Mouse (Mus musculus): ENCODE measurements around the gene Tnf. TPM values are rescaled to one million over a fixed set of nuclear protein-coding genes. Genes with fewer than 3 reads are reported as not detected.

Tnf gene
- polyA plus RNA-seq, 1 experiment from 2014 or later, result not detected

GRCm38 (mm10) chr17:35155451-35155850 is 46.4 kb downstream of the Tnf start:
- WGBS, result 92% methylated on average over 12 of the region's 12 CpGs
- H3K27me3 ChIP-seq (ENCODE audit: control insufficient read depth, insufficient read depth, low read length), result no peaks in the 10 kb centered on the region
- DNase-seq (ENCODE audit: low spot score), result no peak

GRCm38 (mm10) chr17:35154616-35155015 is 47.2 kb downstream of the Tnf start:
- 69% methylated on average over 7 of the region's 7 CpGs for WGBS
- peaks cover 99% of the 10 kb centered on the region for H3K36me3 ChIP-seq (replicated peaks; ENCODE audit: control insufficient read depth, insufficient read depth)
- no peaks in the 10 kb centered on the region for H3K27me3 ChIP-seq (ENCODE audit: control insufficient read depth, insufficient read depth, low read length)
- no peak overlapping the region for H3K4me2 ChIP-seq (replicated peaks)
- no peak overlapping the region for H3K4me3 ChIP-seq (replicated peaks; ENCODE audit: low read length)
- H3K9ac ChIP-seq, result no peak overlapping the region
- no peak overlapping the region for H3K27ac ChIP-seq
- no peak for DNase-seq (ENCODE audit: low spot score)
- ATAC-seq (ENCODE audit: low FRiP score), result no peak
- H3K4me1 ChIP-seq (replicated peaks; ENCODE audit: control insufficient read depth, insufficient read depth, low read length), result no peaks in the 10 kb centered on the region
- no peaks in the 10 kb centered on the region for H3K9me3 ChIP-seq (ENCODE audit: control insufficient read depth, low read length)

More at GRCm38 (mm10) chr17:35155451-35155850, 46.4 kb downstream of the Tnf start:
- Histone ChIP-seq H3K27ac (no peak overlapping the region), H3K9me3 (ENCODE audit: control insufficient read depth, low read length) (no peaks in the 10 kb centered on the region), H3K4me3 (replicated peaks; ENCODE audit: low read length) (no peak overlapping the region), H3K9ac (no peak overlapping the region), H3K4me2 (replicated peaks) (no peak overlapping the region), H3K4me1 (replicated peaks; ENCODE audit: control insufficient read depth, insufficient read depth, low read length) (no peaks in the 10 kb centered on the region), H3K36me3 (replicated peaks; ENCODE audit: control insufficient read depth, insufficient read depth) (peaks cover 99% of the 10 kb centered on the region)
- ATAC-seq (ENCODE audit: low FRiP score), result no peak

DNA sequence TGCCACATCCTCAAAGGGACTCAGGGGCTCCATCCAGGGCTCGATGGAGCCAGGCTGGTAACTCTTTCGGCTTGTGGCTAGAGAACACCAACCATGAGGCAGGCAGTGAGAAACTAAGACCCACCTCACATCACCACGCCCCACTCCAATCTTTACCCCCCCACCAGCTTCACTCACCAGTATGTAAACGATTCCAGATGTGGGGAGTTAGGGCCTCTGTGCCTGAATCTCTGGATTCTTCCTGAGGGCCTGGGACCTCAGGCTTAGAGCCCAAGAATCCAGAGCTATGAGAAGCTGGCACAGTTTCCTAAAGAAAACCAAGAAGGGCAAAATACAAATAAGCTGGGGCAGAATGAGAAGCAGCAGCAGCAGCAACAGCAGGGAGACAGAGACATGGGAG is 47.9 kb downstream of the Tnf start:
- no peaks in the 10 kb centered on the region for H3K27me3 ChIP-seq (ENCODE audit: control insufficient read depth, insufficient read depth, low read length)
- no peak overlapping the region for H3K4me2 ChIP-seq (replicated peaks)
- no peaks in the 10 kb centered on the region for H3K9me3 ChIP-seq (ENCODE audit: control insufficient read depth, low read length)
- H3K27ac ChIP-seq, result no peak overlapping the region
- no peak for DNase-seq (ENCODE audit: low spot score)
- 85% methylated on average over 4 of the region's 4 CpGs for WGBS
- no peak for ATAC-seq (ENCODE audit: low FRiP score)
- no peaks in the 10 kb centered on the region for H3K4me1 ChIP-seq (replicated peaks; ENCODE audit: control insufficient read depth, insufficient read depth, low read length)
- H3K36me3 ChIP-seq (replicated peaks; ENCODE audit: control insufficient read depth, insufficient read depth), result peaks cover 99% of the 10 kb centered on the region
- H3K9ac ChIP-seq, result no peak overlapping the region
- H3K4me3 ChIP-seq (replicated peaks; ENCODE audit: low read length), result no peak overlapping the region

DNA sequence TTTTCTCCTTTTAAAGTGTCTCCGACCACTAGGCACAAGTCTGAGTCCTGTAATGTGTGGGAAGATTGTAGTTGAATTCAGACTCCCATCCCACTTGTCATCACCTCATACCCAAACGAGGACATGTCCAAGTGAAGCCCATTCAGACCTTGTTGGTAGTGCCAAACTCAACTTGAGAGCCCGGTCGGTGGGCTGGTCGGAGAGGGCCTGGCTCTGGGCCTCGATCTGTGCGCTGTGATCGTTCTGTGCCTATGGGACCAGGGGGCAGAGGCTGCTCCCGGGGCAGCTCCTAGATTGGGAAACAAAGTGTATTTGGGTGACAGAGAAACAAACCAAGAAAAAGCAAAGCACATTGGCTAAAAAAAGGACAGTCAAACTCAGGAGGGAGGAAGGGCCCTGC is 48.7 kb downstream of the Tnf start:
- H3K27ac ChIP-seq, result no peak overlapping the region
- ATAC-seq (ENCODE audit: low FRiP score) (no peak), DNase-seq (ENCODE audit: low spot score) (no peak)
- no peak overlapping the region for H3K4me3 ChIP-seq (replicated peaks; ENCODE audit: low read length)
- H3K4me2 ChIP-seq (replicated peaks), result no peak overlapping the region
- H3K9ac ChIP-seq, result no peak overlapping the region
- no peaks in the 10 kb centered on the region for H3K27me3 ChIP-seq (ENCODE audit: control insufficient read depth, insufficient read depth, low read length)
- 93% methylated on average over 9 of the region's 9 CpGs for WGBS
- peaks cover 99% of the 10 kb centered on the region for H3K36me3 ChIP-seq (replicated peaks; ENCODE audit: control insufficient read depth, insufficient read depth)
- H3K9me3 ChIP-seq (ENCODE audit: control insufficient read depth, low read length), result no peaks in the 10 kb centered on the region
- no peaks in the 10 kb centered on the region for H3K4me1 ChIP-seq (replicated peaks; ENCODE audit: control insufficient read depth, insufficient read depth, low read length)

DNA sequence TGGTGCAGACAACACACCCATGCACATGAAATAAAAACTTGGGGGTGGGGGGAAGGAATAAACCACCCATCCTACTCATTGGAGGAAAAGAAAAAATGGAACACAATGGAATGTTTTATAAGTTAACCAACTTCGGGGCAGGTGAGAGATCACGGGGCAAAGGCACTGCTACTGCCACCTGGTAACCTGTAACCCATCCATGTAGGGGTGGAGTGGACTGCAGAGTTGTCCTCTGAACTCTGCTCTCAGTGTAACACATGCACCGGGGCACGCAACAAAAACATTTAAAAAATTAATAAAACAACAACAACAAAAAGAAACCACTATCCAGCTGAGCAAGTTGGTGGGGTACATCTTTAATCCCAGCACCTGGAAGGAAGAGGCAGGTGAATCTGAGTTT is 49.7 kb downstream of the Tnf start:
- 97% methylated on average over 4 of the region's 4 CpGs for WGBS
- Histone ChIP-seq H3K27ac (no peak overlapping the region), H3K4me3 (replicated peaks; ENCODE audit: low read length) (no peak overlapping the region), H3K27me3 (ENCODE audit: control insufficient read depth, insufficient read depth, low read length) (no peaks in the 10 kb centered on the region), H3K4me2 (replicated peaks) (no peak overlapping the region), H3K36me3 (replicated peaks; ENCODE audit: control insufficient read depth, insufficient read depth) (peaks cover 99% of the 10 kb centered on the region), H3K4me1 (replicated peaks; ENCODE audit: control insufficient read depth, insufficient read depth, low read length) (no peaks in the 10 kb centered on the region), H3K9ac (no peak overlapping the region), H3K9me3 (ENCODE audit: control insufficient read depth, low read length) (no peaks in the 10 kb centered on the region)
- DNase-seq (ENCODE audit: low spot score) (no peak), ATAC-seq (ENCODE audit: low FRiP score) (no peak)

Small RNAs within 50 kb of the gene (microRNA-seq; reads per million reads assigned to microRNA genes)
- gene Mir6973a (not detected), gene Mir6974 (not detected), gene Mir6975 (2.7 reads per million, percentile 10 among the genes with 10 or more reads in this experiment), gene Mir8094 (not detected)

Other genes with a start within 250 kb of the Tnf start
- gene Hspa1b, start 242.8 kb downstream of the Tnf start, polyA plus RNA-seq (2014; fragmentation: Nextera tagmentation; extraction: Ambion mirVana), result 0.34 and 0.56 TPM in 2 replicates
- gene Gm20481, start 232.1 kb downstream of the Tnf start, polyA plus RNA-seq (2014; fragmentation: Nextera tagmentation; extraction: Ambion mirVana), result not detected in 2 replicates
- 7.5 and 11.6 TPM in 2 replicates for gene Hspa1a, start 229.9 kb downstream of the Tnf start, polyA plus RNA-seq (2014; fragmentation: Nextera tagmentation; extraction: Ambion mirVana)
- 1.9 TPM in 2 replicates for gene Hspa1l, start 229.3 kb downstream of the Tnf start, polyA plus RNA-seq (2014; fragmentation: Nextera tagmentation; extraction: Ambion mirVana)
- 92.9 and 97.8 TPM in 2 replicates for gene Lsm2, start 220.1 kb downstream of the Tnf start, polyA plus RNA-seq (2014; fragmentation: Nextera tagmentation; extraction: Ambion mirVana)
- 51.0 and 51.6 TPM in 2 replicates for gene Vars, start 201.0 kb downstream of the Tnf start, polyA plus RNA-seq (2014; fragmentation: Nextera tagmentation; extraction: Ambion mirVana)
- gene Vwa7, start 185.4 kb downstream of the Tnf start, polyA plus RNA-seq (2014; fragmentation: Nextera tagmentation; extraction: Ambion mirVana), result 0.13 and 0.16 TPM in 2 replicates
- gene Sapcd1, start 174.0 kb downstream of the Tnf start, polyA plus RNA-seq (2014; fragmentation: Nextera tagmentation; extraction: Ambion mirVana), result 1.4 and 1.7 TPM in 2 replicates
- gene Msh5, start 155.3 kb downstream of the Tnf start, polyA plus RNA-seq (2014; fragmentation: Nextera tagmentation; extraction: Ambion mirVana), result 1.5 and 2.4 TPM in 2 replicates
- 23.8 and 24.7 TPM in 2 replicates for gene Clic1, start 152.0 kb downstream of the Tnf start, polyA plus RNA-seq (2014; fragmentation: Nextera tagmentation; extraction: Ambion mirVana)
- 295 and 328 TPM in 2 replicates for gene Ddah2, start 143.0 kb downstream of the Tnf start, polyA plus RNA-seq (2014; fragmentation: Nextera tagmentation; extraction: Ambion mirVana)
- not detected in 2 replicates for gene Ly6g6c, start 136.6 kb downstream of the Tnf start, polyA plus RNA-seq (2014; fragmentation: Nextera tagmentation; extraction: Ambion mirVana)
- 0.21 and 0.42 TPM in 2 replicates for gene Mpig6b, start 135.8 kb downstream of the Tnf start, polyA plus RNA-seq (2014; fragmentation: Nextera tagmentation; extraction: Ambion mirVana)
- gene Ly6g6e, start 125.1 kb downstream of the Tnf start, polyA plus RNA-seq (2014; fragmentation: Nextera tagmentation; extraction: Ambion mirVana), result not detected in 2 replicates
- 0.82 and 0.94 TPM in 2 replicates for gene Ly6g6d, start 123.9 kb downstream of the Tnf start, polyA plus RNA-seq (2014; fragmentation: Nextera tagmentation; extraction: Ambion mirVana)
- gene Ly6g6f, start 116.4 kb downstream of the Tnf start, polyA plus RNA-seq (2014; fragmentation: Nextera tagmentation; extraction: Ambion mirVana), result 0.23 TPM in 1 of 2 replicates, not detected in the other
- 86.8 and 89.1 TPM in 2 replicates for gene Abhd16a, start 112.7 kb downstream of the Tnf start, polyA plus RNA-seq (2014; fragmentation: Nextera tagmentation; extraction: Ambion mirVana)
- gene Ly6g5c, start 93.7 kb downstream of the Tnf start, polyA plus RNA-seq (2014; fragmentation: Nextera tagmentation; extraction: Ambion mirVana), result not detected in 2 replicates
- 0.44 and 1.0 TPM in 2 replicates for gene Ly6g5b, start 86.6 kb downstream of the Tnf start, polyA plus RNA-seq (2014; fragmentation: Nextera tagmentation; extraction: Ambion mirVana)
- gene Gpank1, start 80.6 kb downstream of the Tnf start, polyA plus RNA-seq (2014; fragmentation: Nextera tagmentation; extraction: Ambion mirVana), result 21.9 and 22.0 TPM in 2 replicates
- 321 and 339 TPM in 2 replicates for gene Csnk2b, start 80.0 kb downstream of the Tnf start, polyA plus RNA-seq (2014; fragmentation: Nextera tagmentation; extraction: Ambion mirVana)
- 6.0 and 6.2 TPM in 2 replicates for gene D17H6S53E, start 75.6 kb downstream of the Tnf start, polyA plus RNA-seq (2014; fragmentation: Nextera tagmentation; extraction: Ambion mirVana)
- gene Apom, start 70.0 kb downstream of the Tnf start, polyA plus RNA-seq (2014; fragmentation: Nextera tagmentation; extraction: Ambion mirVana), result 0.39 TPM in 1 of 2 replicates, not detected in the other
- 90.2 and 98.2 TPM in 2 replicates for gene Bag6, start 66.8 kb downstream of the Tnf start, polyA plus RNA-seq (2014; fragmentation: Nextera tagmentation; extraction: Ambion mirVana)
- 152 and 168 TPM in 2 replicates for gene Prrc2a, start 37.1 kb downstream of the Tnf start, polyA plus RNA-seq (2014; fragmentation: Nextera tagmentation; extraction: Ambion mirVana)
- gene Aif1, start 25.9 kb downstream of the Tnf start, polyA plus RNA-seq (2014; fragmentation: Nextera tagmentation; extraction: Ambion mirVana), result 7.8 and 8.7 TPM in 2 replicates
- 8.2 and 13.3 TPM in 2 replicates for gene Lst1, start 13.6 kb downstream of the Tnf start, polyA plus RNA-seq (2014; fragmentation: Nextera tagmentation; extraction: Ambion mirVana)
- 0.29 and 0.39 TPM in 2 replicates for gene Ltb, start 7.6 kb downstream of the Tnf start, polyA plus RNA-seq (2014; fragmentation: Nextera tagmentation; extraction: Ambion mirVana)
- gene Lta, start 3.3 kb upstream of the Tnf start, polyA plus RNA-seq (2014; fragmentation: Nextera tagmentation; extraction: Ambion mirVana), result 0.23 and 0.55 TPM in 2 replicates
- gene Gm16181, start 18.8 kb upstream of the Tnf start, polyA plus RNA-seq (2014; fragmentation: Nextera tagmentation; extraction: Ambion mirVana), result not detected in 2 replicates
- gene Atp6v1g2, start 31.7 kb upstream of the Tnf start, polyA plus RNA-seq (2014; fragmentation: Nextera tagmentation; extraction: Ambion mirVana), result 122 and 138 TPM in 2 replicates
- gene Nfkbil1, start 33.8 kb upstream of the Tnf start, polyA plus RNA-seq (2014; fragmentation: Nextera tagmentation; extraction: Ambion mirVana), result 3.5 and 3.8 TPM in 2 replicates
- gene Ddx39b, start 39.7 kb upstream of the Tnf start, polyA plus RNA-seq (2014; fragmentation: Nextera tagmentation; extraction: Ambion mirVana), result 341 and 346 TPM in 2 replicates
- 95.5 and 98.1 TPM in 2 replicates for gene H2-D1, start 60.7 kb upstream of the Tnf start, polyA plus RNA-seq (2014; fragmentation: Nextera tagmentation; extraction: Ambion mirVana)
- 0.25 and 0.27 TPM in 2 replicates for gene H2-Q1, start 118.4 kb upstream of the Tnf start, polyA plus RNA-seq (2014; fragmentation: Nextera tagmentation; extraction: Ambion mirVana)
- 3.0 and 3.1 TPM in 2 replicates for gene H2-Q2, start 140.2 kb upstream of the Tnf start, polyA plus RNA-seq (2014; fragmentation: Nextera tagmentation; extraction: Ambion mirVana)
- 0.59 and 0.74 TPM in 2 replicates for gene H2-Q4, start 177.6 kb upstream of the Tnf start, polyA plus RNA-seq (2014; fragmentation: Nextera tagmentation; extraction: Ambion mirVana)
- gene H2-Q6, start 222.8 kb upstream of the Tnf start, polyA plus RNA-seq (2014; fragmentation: Nextera tagmentation; extraction: Ambion mirVana), result 0.44 and 0.71 TPM in 2 replicates
- gene H2-Q7, start 237.1 kb upstream of the Tnf start, polyA plus RNA-seq (2014; fragmentation: Nextera tagmentation; extraction: Ambion mirVana), result 2.8 and 2.9 TPM in 2 replicates